Mouse (Mus musculus) telencephalon, adult 2 months (tissue): ENCODE measurements at regions not wholly inside any gene's neighbourhood (a gene's known extent, or its start where the extent isn't known, plus 50 kb on each side); places are given as distances from the start of the nearest gene placed in this dataset.
"Not testable (repeated sequence)": the region's sequence is repeated elsewhere in the genome, so short reads cannot be mapped to it uniquely, and the experiment has no call there.

Source experiments
- DNase-seq: peaks from one replicate; pipeline ENCODE4 v3.0.0-alpha.2; 2011; ENCODE audit warnings: low read depth, low spot score

GRCm38 (mm10) chr2:98263641-98264040 lies 398.4 kb upstream of the Gm10801 start:
- peak; percentile 70 for DNase-seq

- no peak for DNase-seq
Observed at GRCm38 (mm10) chr2:98269562-98269961, 392.5 kb upstream of the Gm10801 start.

- peak; percentile 79 for DNase-seq
Observed at GRCm38 (mm10) chr2:98286796-98287352, 375.2 kb upstream of the Gm10801 start.

- not testable (repeated sequence) for DNase-seq
Observed at GRCm38 (mm10) chr2:98330025-98330424, 332.0 kb upstream of the Gm10801 start.

- no peak for DNase-seq
Observed at GRCm38 (mm10) chr2:98354200-98354599, 307.8 kb upstream of the Gm10801 start.

- no peak for DNase-seq
Observed at GRCm38 (mm10) chr2:98379211-98379610, 282.8 kb upstream of the Gm10801 start.
